Mouse (Mus musculus): ENCODE data around the gene Proser3.

Gene Proser3

GRCm38 (mm10) chr7:30562526-30563116, 10.5 kb upstream of the Proser3 start:
- Histone ChIP-seq H3K36me3 (ENCODE audit: control insufficient read depth, insufficient read depth, low read length, poor library complexity, severe bottlenecking) (peaks cover 8% of the 10 kb centered on the region), H3K27me3 (ENCODE audit: control insufficient read depth, insufficient read depth, low read length, poor library complexity, severe bottlenecking) (no peaks in the 10 kb centered on the region)
- DNase-seq (ENCODE audit: low read depth, low spot score) = no peak

DNA sequence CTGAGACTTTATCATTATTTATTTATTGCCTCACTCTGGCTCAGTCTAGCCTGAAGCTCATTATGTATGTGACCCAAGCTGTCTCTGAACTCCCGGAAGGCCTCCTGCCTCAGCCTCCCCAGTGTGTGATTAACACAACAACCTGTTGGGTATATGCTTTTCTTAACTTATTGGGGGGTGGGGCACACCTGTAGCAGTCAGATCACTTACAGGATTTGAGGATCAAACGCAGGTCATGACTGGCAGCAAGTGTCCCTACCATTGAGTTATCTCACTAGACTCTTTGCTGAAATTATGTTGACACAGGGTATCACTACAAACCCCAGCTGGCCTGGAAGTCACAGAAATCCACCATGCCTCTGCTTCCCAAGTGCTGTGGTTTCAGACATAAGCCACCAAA, 8.2 kb upstream of the Proser3 start:
- peaks cover 13% of the 10 kb centered on the region for H3K36me3 ChIP-seq (ENCODE audit: control insufficient read depth, insufficient read depth, low read length, poor library complexity, severe bottlenecking)
- DNase-seq (ENCODE audit: low read depth, low spot score) = no peak

DNA sequence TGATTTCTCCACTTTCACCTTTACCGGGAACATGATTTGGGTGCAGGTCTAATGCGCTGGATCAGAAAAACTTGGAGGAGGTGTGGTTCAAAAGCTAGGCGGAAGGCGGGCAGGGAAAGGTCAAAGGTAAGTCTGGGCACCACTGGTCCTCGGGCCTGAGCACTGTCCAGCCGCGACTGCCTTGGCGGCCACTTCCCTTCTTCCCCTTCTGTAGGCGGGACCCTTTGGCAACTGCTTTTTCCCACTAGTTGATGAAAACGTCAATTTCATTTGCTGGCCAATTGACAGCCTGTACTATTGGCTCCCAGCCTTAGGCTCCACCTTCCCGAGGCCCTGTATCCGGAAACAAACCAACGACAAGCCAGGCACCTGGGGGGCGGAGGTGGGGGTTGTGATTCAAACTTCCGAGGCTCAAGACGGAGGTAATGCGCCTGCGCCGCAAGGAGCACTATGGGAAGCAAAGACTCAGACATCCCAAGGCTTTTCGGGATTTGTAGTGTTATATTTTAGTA, 7.4 kb upstream of the Proser3 start, which contains the start of gene Lin37:
Gene Lin37, minus strand, starts transcription at position 396 of the 512 bp plus-strand sequence.
- Histone ChIP-seq H3K27me3 (ENCODE audit: control insufficient read depth, insufficient read depth, low read length, poor library complexity, severe bottlenecking) (no peaks in the 10 kb centered on the region), H3K36me3 (ENCODE audit: control insufficient read depth, insufficient read depth, low read length, poor library complexity, severe bottlenecking) (peaks cover 10% of the 10 kb centered on the region)
- peak; percentile 94 for DNase-seq (ENCODE audit: low read depth, low spot score)

More for the DNA sequence above, 8.2 kb upstream of the Proser3 start:
- H3K27me3 ChIP-seq (ENCODE audit: control insufficient read depth, insufficient read depth, low read length, poor library complexity, severe bottlenecking) = no peaks in the 10 kb centered on the region

DNA sequence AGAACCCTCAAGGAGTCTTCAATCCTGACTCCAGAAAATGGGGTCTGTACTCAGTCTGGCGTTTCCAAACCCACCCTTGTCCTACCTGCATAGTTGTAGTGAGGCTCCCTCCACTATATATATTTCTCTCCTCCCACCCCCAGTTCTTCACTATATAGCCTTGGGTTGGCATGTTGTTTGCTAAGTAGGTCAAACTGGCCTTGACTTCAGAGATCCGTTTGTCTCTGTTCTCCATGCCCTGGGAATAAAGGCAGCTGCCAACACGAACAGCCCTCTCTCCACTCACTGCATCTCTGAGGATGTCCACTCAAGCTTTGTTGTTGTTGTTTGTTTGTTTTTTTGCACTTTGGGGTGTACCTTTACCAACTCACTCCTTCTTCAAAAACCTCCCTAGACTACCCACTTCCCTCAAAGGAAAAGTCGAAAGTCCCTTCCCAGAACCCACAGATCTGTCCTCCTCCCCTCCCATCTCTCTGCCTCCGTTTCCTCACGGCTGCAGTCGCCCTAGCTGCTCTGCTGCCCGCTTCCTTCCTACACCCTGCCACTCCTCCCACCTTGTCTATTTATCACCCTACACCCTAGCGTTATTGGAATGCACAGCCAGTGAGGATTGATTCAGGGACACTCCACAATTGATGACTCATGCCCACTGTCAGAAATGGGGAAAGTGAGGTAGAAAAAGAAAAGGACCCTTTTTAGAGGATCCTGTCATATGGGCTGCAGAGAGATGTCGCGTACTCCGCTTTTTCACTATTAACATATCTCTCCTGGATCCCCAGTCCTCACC, 6.8 kb upstream of the Proser3 start:
- Histone ChIP-seq H3K27me3 (ENCODE audit: control insufficient read depth, insufficient read depth, low read length, poor library complexity, severe bottlenecking) (no peaks in the 10 kb centered on the region), H3K36me3 (ENCODE audit: control insufficient read depth, insufficient read depth, low read length, poor library complexity, severe bottlenecking) (peaks cover 10% of the 10 kb centered on the region; the same call in 1 of the 2 replicates)
- DNase-seq (ENCODE audit: low read depth, low spot score) = no peak

DNA sequence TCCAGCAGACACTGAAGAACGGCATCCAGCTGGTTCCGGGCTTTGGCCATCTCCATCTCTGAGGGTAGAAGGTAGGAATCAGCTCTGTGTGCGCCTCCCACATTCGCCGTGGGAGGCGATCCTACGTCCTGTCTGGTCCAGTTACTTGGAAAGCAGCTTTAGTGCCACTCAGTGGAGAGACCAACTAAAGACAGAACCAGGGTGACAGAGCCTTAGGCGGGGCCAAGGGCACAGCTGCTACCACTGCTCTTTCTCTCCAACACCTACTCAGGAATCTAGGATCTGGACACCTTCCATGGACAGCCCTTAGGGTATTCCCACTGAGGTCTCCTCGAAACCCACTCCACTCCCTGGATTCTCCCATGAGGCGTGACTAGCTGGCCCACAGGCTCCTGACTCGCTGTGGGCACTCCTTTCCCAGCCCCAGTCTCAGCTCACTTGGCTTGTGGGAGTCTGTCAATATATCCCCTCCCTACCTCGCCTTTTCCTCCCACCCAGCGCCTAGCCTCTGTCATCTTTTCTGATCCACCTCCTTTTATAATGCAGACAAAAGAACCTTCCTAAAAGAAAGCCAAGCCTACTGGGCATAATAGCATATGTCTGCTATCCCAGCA, 5.9 kb upstream of the Proser3 start:
- no peak for DNase-seq (ENCODE audit: low read depth, low spot score)
- Histone ChIP-seq H3K27me3 (ENCODE audit: control insufficient read depth, insufficient read depth, low read length, poor library complexity, severe bottlenecking) (no peaks in the 10 kb centered on the region), H3K36me3 (ENCODE audit: control insufficient read depth, insufficient read depth, low read length, poor library complexity, severe bottlenecking) (peaks cover 10% of the 10 kb centered on the region; the same call in 1 of the 2 replicates)

DNA sequence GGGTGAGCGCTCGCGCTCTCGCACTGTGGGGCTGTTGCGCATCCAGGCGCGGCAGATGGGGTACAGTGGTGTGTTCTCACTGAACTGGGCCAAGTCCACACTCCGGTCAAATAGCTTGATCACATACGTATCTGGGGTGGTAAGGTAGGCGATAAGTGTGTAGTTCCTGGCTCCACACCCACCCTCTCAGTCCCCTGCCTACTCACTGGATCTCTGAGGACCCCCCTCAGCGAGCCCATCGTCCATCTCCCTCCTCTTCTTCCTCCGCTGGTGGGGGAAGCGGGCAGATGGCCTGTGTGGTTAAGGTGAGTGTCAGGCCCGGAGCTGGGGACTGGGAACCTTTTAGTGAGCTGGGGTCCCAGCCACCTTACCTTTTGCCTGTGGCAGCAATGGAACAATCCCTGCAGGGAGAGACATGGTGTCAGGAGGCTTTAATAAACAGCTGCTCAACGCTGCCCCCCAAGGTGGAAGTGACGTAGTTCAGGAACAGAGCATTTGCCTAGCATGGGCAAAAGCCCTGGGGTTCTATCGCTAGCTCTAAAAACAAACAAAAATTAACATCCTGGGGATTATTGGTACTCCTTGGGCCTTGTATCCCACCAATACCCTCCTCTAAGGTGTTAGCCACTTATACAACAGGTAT, 4.9 kb upstream of the Proser3 start:
- DNase-seq (ENCODE audit: low read depth, low spot score) = peak; percentile 54

GRCm38 (mm10) chr7:30553810-30554584, 1.9 kb upstream of the Proser3 start:
- Histone ChIP-seq H3K27me3 (ENCODE audit: control insufficient read depth, insufficient read depth, low read length, poor library complexity, severe bottlenecking) (no peaks in the 10 kb centered on the region), H3K36me3 (ENCODE audit: control insufficient read depth, insufficient read depth, low read length, poor library complexity, severe bottlenecking) (peaks cover 8% of the 10 kb centered on the region; the same call in 1 of the 2 replicates)
- no peak for DNase-seq (ENCODE audit: low read depth, low spot score)

More for the DNA sequence above, 4.9 kb upstream of the Proser3 start:
- peaks cover 10% of the 10 kb centered on the region; the same call in 1 of the 2 replicates for H3K36me3 ChIP-seq (ENCODE audit: control insufficient read depth, insufficient read depth, low read length, poor library complexity, severe bottlenecking)
- no peaks in the 10 kb centered on the region for H3K27me3 ChIP-seq (ENCODE audit: control insufficient read depth, insufficient read depth, low read length, poor library complexity, severe bottlenecking)

GRCm38 (mm10) chr7:30553021-30553589, 1.0 kb upstream of the Proser3 start:
- no peak for DNase-seq (ENCODE audit: low read depth, low spot score)
- peaks cover 8% of the 10 kb centered on the region; the same call in 1 of the 2 replicates for H3K36me3 ChIP-seq (ENCODE audit: control insufficient read depth, insufficient read depth, low read length, poor library complexity, severe bottlenecking)
- no peaks in the 10 kb centered on the region for H3K27me3 ChIP-seq (ENCODE audit: control insufficient read depth, insufficient read depth, low read length, poor library complexity, severe bottlenecking)

DNA sequence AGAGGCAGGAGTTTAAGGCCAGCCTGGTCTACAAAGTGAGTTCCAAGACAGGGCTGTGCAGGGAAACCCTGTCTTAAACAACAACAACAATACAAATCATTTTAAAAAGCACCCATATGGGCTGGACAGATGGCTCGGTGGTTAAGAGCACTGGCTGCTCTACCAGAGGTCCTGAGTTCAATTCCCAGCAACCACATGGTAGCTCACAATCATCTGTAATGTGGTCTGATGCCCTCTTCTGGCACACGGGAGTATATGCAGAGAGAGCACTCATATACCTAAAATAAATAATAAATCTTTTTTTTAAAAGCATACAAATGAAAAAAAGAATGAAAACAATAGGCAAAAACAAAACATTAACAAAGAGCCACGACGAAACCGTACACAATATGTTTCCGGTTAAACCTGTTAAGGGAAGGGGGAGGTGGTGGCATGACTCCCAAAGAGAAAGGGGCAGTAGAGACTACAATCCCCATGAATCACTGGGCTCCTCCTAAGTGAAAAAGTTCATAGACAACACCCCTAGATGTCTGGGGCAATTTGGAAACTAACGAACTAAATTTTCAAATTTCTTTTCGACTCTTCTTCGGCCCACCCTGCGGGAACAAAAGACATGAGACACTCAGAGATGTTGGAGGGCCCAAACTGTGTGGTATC, 526 bp downstream of the Proser3 start:
- Histone ChIP-seq H3K36me3 (ENCODE audit: control insufficient read depth, insufficient read depth, low read length, poor library complexity, severe bottlenecking) (peaks cover 7% of the 10 kb centered on the region; the same call in 1 of the 2 replicates), H3K27me3 (ENCODE audit: control insufficient read depth, insufficient read depth, low read length, poor library complexity, severe bottlenecking) (no peaks in the 10 kb centered on the region)
- DNase-seq (ENCODE audit: low read depth, low spot score) = peak; percentile 86

DNA sequence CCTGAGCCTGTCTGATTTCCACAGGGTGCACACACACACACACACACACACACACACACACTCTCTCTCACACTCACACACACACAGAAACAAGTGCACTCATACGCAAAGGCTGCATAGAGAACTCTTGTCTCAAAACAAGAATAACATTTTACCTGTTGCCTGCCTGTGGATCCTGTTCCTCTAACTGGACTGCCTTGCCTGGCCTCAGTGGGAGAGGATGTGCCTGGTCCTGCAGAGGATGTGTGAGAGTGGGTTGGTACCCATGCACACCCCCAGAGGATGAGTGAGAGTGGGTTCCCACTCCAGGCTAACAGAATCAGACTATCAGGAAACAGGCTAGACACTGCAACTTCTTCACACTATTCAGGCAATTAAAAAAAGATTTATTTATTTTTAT, 1.5 kb downstream of the Proser3 start:
- no peak for DNase-seq (ENCODE audit: low read depth, low spot score)
- no peaks in the 10 kb centered on the region for H3K27me3 ChIP-seq (ENCODE audit: control insufficient read depth, insufficient read depth, low read length, poor library complexity, severe bottlenecking)
- peaks cover 1% of the 10 kb centered on the region; the same call in 1 of the 2 replicates for H3K36me3 ChIP-seq (ENCODE audit: control insufficient read depth, insufficient read depth, low read length, poor library complexity, severe bottlenecking)

GRCm38 (mm10) chr7:30549880-30550279, 2.2 kb downstream of the Proser3 start:
- Histone ChIP-seq H3K27me3 (ENCODE audit: control insufficient read depth, insufficient read depth, low read length, poor library complexity, severe bottlenecking) (no peaks in the 10 kb centered on the region), H3K36me3 (ENCODE audit: control insufficient read depth, insufficient read depth, low read length, poor library complexity, severe bottlenecking) (no peaks in the 10 kb centered on the region)
- DNase-seq (ENCODE audit: low read depth, low spot score) = no peak

DNA sequence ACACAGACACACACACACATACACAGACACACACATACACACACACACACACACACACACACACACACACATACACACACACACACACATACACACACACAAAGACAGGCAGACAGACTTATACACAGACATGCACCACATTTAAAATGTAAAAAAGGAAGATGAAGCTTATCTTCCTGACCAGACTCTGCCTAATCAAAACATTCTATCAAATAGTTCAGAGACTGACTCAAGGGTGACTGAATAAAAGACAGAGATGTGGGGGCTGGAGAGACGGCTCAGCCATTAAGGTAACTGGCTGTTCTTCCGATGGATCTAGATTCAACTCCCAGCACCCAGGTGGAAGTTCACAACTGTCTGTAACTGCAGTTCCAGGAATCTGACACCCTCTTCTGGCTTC, 7.8 kb downstream of the Proser3 start:
- no peak for DNase-seq (ENCODE audit: low read depth, low spot score)
- Histone ChIP-seq H3K27me3 (ENCODE audit: control insufficient read depth, insufficient read depth, low read length, poor library complexity, severe bottlenecking) (no peaks in the 10 kb centered on the region), H3K36me3 (ENCODE audit: control insufficient read depth, insufficient read depth, low read length, poor library complexity, severe bottlenecking) (no peaks in the 10 kb centered on the region; the same call in 1 of the 2 replicates)

GRCm38 (mm10) chr7:30540572-30540971, 11.5 kb downstream of the Proser3 start:
- DNase-seq (ENCODE audit: low read depth, low spot score) = no peak
- H3K27me3 ChIP-seq (ENCODE audit: control insufficient read depth, insufficient read depth, low read length, poor library complexity, severe bottlenecking) = no peaks in the 10 kb centered on the region
- no peaks in the 10 kb centered on the region; the same call in 1 of the 2 replicates for H3K36me3 ChIP-seq (ENCODE audit: control insufficient read depth, insufficient read depth, low read length, poor library complexity, severe bottlenecking)
